Mouse (Mus musculus) limb, embryonic 10.5 days (tissue): ENCODE measurements at regions not wholly inside any gene's neighbourhood (a gene's known extent, or its start where the extent isn't known, plus 50 kb on each side); places are given as distances from the start of the nearest gene placed in this dataset. TPM values are rescaled to one million over a fixed set of nuclear protein-coding genes. Genes with fewer than 3 reads are reported as not detected.

Source experiments
- DNase-seq: peaks from one replicate; pipeline ENCODE4 v3.0.0-alpha.2; 2017; ENCODE audit warnings: low spot score
- H3K27ac ChIP-seq: fragments of 300-500 bp; sonication (generic); 2 replicates; pipeline ENCODE4 v1.5.1; 2016; ENCODE audit warnings: mild to moderate bottlenecking
- H3K27me3 ChIP-seq: fragments of 300-500 bp; sonication (generic); 2 replicates; pipeline ENCODE4 v1.6.1; 2016; ENCODE audit warnings: low read depth, mild to moderate bottlenecking; ENCODE audit not compliant: poor library complexity, severe bottlenecking
- H3K36me3 ChIP-seq: fragments of 300-500 bp; sonication (generic); 2 replicates; pipeline ENCODE4 v1.6.1; 2016; ENCODE audit warnings: mild to moderate bottlenecking, moderate library complexity
- H3K4me1 ChIP-seq: fragments of 300-500 bp; sonication (generic); 2 replicates; pipeline ENCODE4 v1.6.1; 2016
- H3K4me3 ChIP-seq: fragments of 300-500 bp; sonication (generic); 2 replicates; pipeline ENCODE4 v1.5.1; 2016; ENCODE audit warnings: mild to moderate bottlenecking, moderate library complexity
- H3K9me3 ChIP-seq: fragments of 300-500 bp; sonication (generic); replicated peaks from 2 replicates; pipeline ENCODE4 v1.6.1; 2016; ENCODE audit warnings: mild to moderate bottlenecking
- WGBS: fragments of 180-500 bp; shearing (Covaris S2); methylation state at CpG from one replicate; pipeline ENCODE4 v1.1.7; 2016; 5-methylcytosine and 5-hydroxymethylcytosine counted together
- microRNA-seq: library from miRNA; unstranded; fragments of <30 nt; microRNA quantifications from one replicate; pipeline ENCODE4, GENCODE M21; 2017

DNA sequence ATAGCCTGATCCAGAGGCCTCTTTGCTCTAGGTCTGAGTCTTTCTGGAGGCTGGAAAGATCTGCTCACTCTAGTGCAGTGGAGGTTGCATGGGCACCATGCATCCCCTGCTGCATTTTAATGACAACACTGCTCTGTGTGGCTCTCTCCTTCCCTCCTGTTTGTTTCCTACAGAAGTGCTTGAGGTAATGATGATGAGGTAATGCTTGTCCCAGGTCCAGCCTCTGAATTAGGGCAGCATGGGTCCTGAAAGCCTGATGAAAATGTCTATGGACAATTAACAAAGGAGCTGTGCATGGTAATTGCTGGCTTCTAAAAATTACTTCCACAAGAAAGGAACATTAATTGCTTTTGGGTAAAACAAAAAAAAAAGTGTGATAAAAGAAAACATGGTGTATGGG, 69.3 kb upstream of the Adamts16 start:
- no peak for DNase-seq
- H3K9me3 ChIP-seq: no peaks in the 10 kb centered on the region
- H3K27ac ChIP-seq: no peak overlapping the region
- no peaks in the 10 kb centered on the region for H3K27me3 ChIP-seq
- no peaks in the 10 kb centered on the region for H3K36me3 ChIP-seq
- H3K4me3 ChIP-seq: no peak overlapping the region
- H3K4me1 ChIP-seq: no peaks in the 10 kb centered on the region

DNA sequence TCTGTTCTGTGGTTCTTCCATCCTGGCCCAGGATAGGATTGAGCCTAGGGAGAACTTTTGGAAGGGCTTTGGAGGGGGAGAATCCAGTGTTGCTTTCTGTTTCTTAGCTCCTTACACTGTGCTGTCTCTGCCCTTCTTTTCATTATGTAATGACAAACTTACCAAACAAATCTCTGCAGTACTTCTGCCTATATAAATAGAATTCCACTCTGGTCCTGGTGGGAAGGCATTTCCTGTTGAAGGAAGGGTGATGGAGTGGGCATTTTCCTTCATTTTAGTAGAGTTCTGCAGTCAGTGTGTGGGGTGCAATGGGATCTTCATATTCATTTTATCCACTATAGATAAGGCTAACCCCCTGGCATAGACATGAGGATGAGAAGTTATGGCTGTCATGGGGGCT, 63.2 kb upstream of the Adamts16 start:
- Histone ChIP-seq H3K4me1 (no peaks in the 10 kb centered on the region), H3K27me3 (no peaks in the 10 kb centered on the region), H3K27ac (no peak overlapping the region), H3K9me3 (no peaks in the 10 kb centered on the region), H3K36me3 (no peaks in the 10 kb centered on the region), H3K4me3 (no peak overlapping the region)
- no peak for DNase-seq

DNA sequence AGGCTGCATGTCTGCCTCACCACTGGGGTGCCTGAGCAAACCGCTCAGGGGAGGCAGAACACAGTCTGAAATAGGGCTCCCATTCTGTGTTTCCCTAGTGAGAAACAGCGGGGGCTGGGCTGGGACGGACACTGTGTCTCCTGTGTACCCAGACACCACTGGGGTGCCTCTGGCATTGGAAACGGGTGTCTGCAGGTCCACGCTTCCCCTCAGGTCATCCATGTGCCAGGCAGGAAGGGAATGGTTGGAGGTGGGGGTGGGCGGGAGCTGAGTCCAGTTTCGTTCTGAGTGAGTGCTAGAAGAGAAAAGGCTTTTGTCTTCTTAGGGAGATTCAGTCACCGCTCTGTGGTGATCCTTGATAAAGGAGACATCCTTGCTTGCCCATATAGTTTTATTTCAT, 62.2 kb upstream of the Adamts16 start:
- no peak for DNase-seq
- no peaks in the 10 kb centered on the region for H3K9me3 ChIP-seq
- WGBS: 77% methylated on average over 8 of the region's 8 CpGs
- no peaks in the 10 kb centered on the region for H3K36me3 ChIP-seq
- no peak overlapping the region for H3K27ac ChIP-seq
- no peaks in the 10 kb centered on the region for H3K4me1 ChIP-seq
- H3K4me3 ChIP-seq: no peak overlapping the region
- no peaks in the 10 kb centered on the region for H3K27me3 ChIP-seq

DNA sequence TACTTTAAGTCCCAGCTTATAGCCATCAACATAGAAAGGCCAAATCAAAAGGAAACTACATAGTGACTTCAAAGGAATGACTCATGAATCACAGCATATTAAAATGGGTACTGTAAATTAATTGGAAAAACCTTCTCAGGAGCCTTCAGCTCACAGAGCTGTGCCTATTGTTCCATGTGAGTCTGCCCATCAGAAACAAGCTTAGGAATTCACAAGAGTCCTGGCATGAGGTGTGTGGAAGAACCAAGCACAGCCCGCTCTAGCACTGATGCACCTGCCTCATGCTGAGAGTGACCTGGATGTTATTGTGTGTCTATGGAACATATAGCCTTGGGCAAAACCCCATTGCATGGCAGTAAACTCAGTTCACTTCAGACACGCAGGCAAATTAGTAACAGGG, 61.5 kb upstream of the Adamts16 start:
- Histone ChIP-seq H3K9me3 (no peaks in the 10 kb centered on the region), H3K27ac (no peak overlapping the region), H3K36me3 (no peaks in the 10 kb centered on the region), H3K4me1 (no peaks in the 10 kb centered on the region), H3K27me3 (no peaks in the 10 kb centered on the region), H3K4me3 (no peak overlapping the region)
- DNase-seq: no peak
- WGBS: 90% methylated on average over 2 of the region's 2 CpGs

DNA sequence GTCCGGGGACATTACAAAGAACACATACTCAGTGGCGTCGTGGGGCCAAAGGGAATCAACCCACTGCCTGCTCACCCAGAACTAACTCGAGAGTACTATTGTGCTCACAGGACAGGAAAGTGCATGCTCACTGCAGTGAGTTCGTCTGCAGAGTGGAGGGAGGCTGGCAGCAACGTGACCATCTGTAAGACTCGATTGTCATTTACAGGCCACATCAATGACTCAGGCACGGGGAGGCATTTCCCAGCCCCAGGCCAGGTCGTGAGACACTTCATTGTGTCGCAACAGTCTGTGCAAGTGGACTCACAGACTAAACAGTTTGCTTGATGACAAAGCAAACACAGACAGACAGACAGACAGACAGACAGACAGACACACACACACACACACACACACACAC, 61.1 kb upstream of the Adamts16 start:
- H3K27ac ChIP-seq: no peak overlapping the region
- no peak for DNase-seq
- 61% methylated on average over 10 of the region's 10 CpGs for WGBS

DNA sequence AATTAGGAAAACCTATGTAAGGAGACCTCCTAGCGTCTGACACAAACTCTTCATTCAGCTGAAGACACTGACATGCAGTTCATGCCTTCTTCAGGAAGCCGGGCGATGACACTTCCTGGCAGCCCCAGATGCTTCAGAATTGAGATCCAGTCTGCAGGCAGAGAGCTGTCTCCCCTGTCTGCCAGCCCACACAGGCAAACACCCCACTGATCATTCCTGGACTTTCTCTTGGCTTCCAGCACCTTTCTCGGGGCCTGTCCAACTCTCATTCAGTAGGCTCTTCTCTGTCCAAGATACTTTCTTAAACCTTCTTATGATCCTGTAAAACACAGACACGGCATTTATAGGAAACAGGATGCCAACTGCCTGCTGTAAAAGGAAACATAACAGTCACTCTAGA, 50.0 kb upstream of the Adamts16 start:
- no peak overlapping the region for H3K4me3 ChIP-seq
- WGBS: 86% methylated on average over 5 of the region's 5 CpGs
- no peaks in the 10 kb centered on the region for H3K9me3 ChIP-seq

More for the DNA sequence above, 61.1 kb upstream of the Adamts16 start:
- Histone ChIP-seq H3K27me3 (no peaks in the 10 kb centered on the region), H3K4me3 (no peak overlapping the region), H3K9me3 (no peaks in the 10 kb centered on the region), H3K4me1 (no peaks in the 10 kb centered on the region), H3K36me3 (no peaks in the 10 kb centered on the region)

More for the DNA sequence above, 50.0 kb upstream of the Adamts16 start:
- Histone ChIP-seq H3K27me3 (no peaks in the 10 kb centered on the region), H3K36me3 (no peaks in the 10 kb centered on the region), H3K4me1 (no peaks in the 10 kb centered on the region), H3K27ac (no peak overlapping the region)
- no peak for DNase-seq

Small RNAs in the stretch of these regions (microRNA-seq; reads per million reads assigned to microRNA genes)
- gene Mir466f-4: not detected
